Mouse (Mus musculus) heart, embryonic 10.5 days (tissue): Measurements from ENCODE around the gene Klf16. TPM values are rescaled to one million over a fixed set of nuclear protein-coding genes. Genes with fewer than 3 reads are reported as not detected.

ENCODE experiments used
- DNase-seq: peaks from one replicate; pipeline ENCODE4 v3.0.0-alpha.2; 2017; ENCODE audit warnings: low spot score
- H3K27ac ChIP-seq: fragments of 300-500 bp; sonication (generic); 2 replicates; pipeline ENCODE4 v1.5.1; 2016; ENCODE audit warnings: mild to moderate bottlenecking
- H3K27me3 ChIP-seq: fragments of 300-500 bp; sonication (generic); 2 replicates; pipeline ENCODE4 v1.6.1; 2016; ENCODE audit warnings: mild to moderate bottlenecking; ENCODE audit not compliant: poor library complexity, insufficient read depth, severe bottlenecking
- H3K36me3 ChIP-seq: fragments of 300-500 bp; sonication (generic); 2 replicates; pipeline ENCODE4 v1.6.1; 2016; ENCODE audit warnings: mild to moderate bottlenecking, moderate library complexity
- H3K4me1 ChIP-seq: fragments of 300-500 bp; sonication (generic); 2 replicates; pipeline ENCODE4 v1.6.1; 2016; ENCODE audit warnings: mild to moderate bottlenecking
- H3K4me3 ChIP-seq: fragments of 300-500 bp; sonication (generic); 2 replicates; pipeline ENCODE4 v1.5.1; 2016; ENCODE audit warnings: mild to moderate bottlenecking, moderate library complexity
- H3K9me3 ChIP-seq: fragments of 300-500 bp; sonication (generic); 2 replicates; pipeline ENCODE4 v1.6.1; 2016; ENCODE audit warnings: mild to moderate bottlenecking, moderate library complexity
- WGBS: fragments of 180-500 bp; shearing (Covaris S2); methylation state at CpG from one replicate; pipeline ENCODE4 v1.1.7; 2016; 5-methylcytosine and 5-hydroxymethylcytosine counted together
- polyA plus RNA-seq: library from polyadenylated mRNA; unstranded; fragments of >200 nt; fragmentation: Nextera tagmentation; extraction: Ambion mirVana; gene quantifications from 2 replicates; pipeline ENCODE4 v1.2.1, GENCODE M21; 2016

The Klf16 gene
- polyA plus RNA-seq, 1 experiment from 2014 or later = 7.9 TPM

DNA sequence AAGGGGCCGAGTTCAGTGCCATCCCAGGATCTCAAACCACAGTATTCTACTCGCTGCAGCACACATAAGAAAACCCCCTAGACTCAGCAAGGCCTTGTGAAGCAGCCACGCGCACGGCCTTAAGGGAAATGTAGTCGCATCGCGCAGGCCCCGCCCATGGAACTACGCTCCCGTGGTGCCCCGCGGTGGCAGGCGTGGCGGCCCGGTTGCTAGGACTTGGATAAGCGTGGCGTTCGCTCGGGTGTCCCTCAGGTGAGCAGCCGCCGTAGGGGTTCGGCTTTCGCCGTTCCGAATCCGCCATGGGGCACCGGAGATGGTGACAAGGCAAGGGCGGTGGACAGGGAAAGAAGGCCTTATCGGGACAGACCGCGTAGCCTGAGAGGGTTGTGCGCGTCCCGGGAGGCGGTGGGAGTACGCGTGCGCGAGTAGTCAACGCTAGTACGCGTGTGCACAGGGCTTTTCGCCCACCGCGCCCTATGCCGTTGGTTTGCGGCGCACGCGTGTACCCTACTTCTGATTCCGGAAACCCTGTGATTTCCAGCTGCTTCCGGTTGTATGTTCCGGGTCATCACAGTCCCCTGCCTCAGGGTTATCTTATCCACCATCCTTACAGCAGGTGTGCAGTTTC, 25.7 kb upstream of the Klf16 start, which contains the start of the genes Scamp4 and Adat3:
Gene Scamp4 (plus strand): TSS at position 175 of the 628 bp plus-strand sequence.
Gene Adat3 (plus strand): TSS at position 183 of the 628 bp plus-strand sequence.
- no peaks in the 10 kb centered on the region for H3K9me3 ChIP-seq
- H3K27me3 ChIP-seq = no peaks in the 10 kb centered on the region
- peaks cover 32% of the 10 kb centered on the region for H3K4me1 ChIP-seq
- H3K4me3 ChIP-seq = peak within 1 kb of the TSS; percentile 89
- peak; percentile 98 for DNase-seq
- WGBS = under 1% methylated on average over 54 of the region's 54 CpGs
- H3K36me3 ChIP-seq = peaks cover 26% of the 10 kb centered on the region
- peak within 1 kb of the TSS; percentile 90 for H3K27ac ChIP-seq

DNA sequence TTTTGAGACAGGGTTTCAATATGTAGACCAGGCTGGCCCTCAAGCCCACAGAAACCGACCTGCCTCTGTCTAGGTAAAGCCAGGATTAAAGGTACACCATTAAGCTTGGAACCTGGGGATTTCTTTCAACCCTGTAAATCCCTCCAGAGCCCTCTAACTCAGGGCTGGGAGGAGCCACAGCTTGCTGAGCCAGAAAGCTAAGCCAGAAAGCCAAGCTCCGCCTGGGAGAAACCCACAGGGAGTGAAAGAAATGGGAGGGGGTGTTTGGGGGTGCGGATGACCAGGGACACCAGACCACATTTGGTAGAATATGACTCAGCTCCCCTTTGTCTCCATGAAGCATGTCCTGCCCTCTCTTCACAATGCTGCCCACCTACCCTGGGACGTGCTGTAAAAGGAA, 19.2 kb upstream of the Klf16 start:
- no peaks in the 10 kb centered on the region for H3K9me3 ChIP-seq
- WGBS = 43% methylated on average over 4 of the region's 4 CpGs
- DNase-seq = no peak
- no peak overlapping the region; the same call in 1 of the 2 replicates for H3K27ac ChIP-seq
- no peaks in the 10 kb centered on the region for H3K27me3 ChIP-seq
- no peaks in the 10 kb centered on the region for H3K36me3 ChIP-seq
- no peaks in the 10 kb centered on the region; the same call in 1 of the 2 replicates for H3K4me1 ChIP-seq
- no peak overlapping the region for H3K4me3 ChIP-seq

DNA sequence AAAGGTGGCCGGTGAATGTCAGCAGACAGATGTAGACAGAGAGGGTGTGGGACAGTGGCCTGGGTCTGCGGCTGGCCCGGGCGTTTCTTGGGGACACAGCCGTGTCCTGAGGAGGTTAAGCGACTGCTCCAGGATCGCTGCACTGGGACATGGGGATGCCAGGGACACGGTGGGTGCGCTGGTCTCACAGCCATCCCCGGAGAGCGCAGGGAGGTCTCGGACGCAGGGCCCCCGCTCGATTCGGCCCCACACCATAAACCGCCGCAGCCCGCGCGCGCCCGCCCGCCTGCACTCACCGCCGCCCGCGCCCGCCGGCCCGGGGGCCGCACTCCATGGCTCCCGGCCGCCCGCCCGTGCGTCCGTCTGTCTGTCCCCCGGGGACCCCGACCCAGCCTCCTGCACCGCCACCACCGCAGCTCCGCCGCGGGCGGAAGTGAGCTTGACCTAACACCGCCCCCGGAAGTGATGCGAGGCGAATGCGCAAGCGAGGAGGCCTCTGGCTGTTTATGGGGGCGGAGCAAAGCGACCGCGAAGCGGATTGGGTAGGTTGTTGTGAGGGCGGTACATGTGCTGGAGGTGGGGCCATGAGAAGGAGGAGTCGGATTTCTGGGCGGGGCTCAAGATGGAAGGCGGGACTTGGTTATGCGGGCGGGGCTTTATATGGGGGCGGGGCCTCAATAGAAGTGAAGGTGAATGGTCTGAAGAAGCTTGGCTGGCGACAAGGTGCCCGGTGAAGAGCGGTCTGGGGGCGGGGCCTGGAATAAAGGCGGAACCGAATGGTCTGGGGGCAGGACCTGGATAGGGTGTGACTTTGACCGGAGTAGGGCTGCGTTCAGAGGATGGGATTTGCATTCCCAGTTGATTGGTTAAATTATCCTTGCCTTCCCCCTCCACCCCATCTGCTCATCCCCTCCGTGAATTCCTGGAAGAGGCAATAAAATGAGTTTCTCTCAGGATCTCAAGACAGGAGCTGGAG, 13.0 kb upstream of the Klf16 start, which contains the start of gene Abhd17a:
Gene Abhd17a (minus strand): TSS at position 463 of the 976 bp plus-strand sequence.
- Histone ChIP-seq H3K4me1 (peaks cover 47% of the 10 kb centered on the region), H3K36me3 (peaks cover 18% of the 10 kb centered on the region), H3K27ac (peak within 1 kb of the TSS; percentile 94), H3K27me3 (no peaks in the 10 kb centered on the region), H3K9me3 (no peaks in the 10 kb centered on the region), H3K4me3 (peak within 1 kb of the TSS; percentile 99)
- 1% methylated on average over 65 of the region's 73 CpGs for WGBS
- peak; percentile 100 for DNase-seq

DNA sequence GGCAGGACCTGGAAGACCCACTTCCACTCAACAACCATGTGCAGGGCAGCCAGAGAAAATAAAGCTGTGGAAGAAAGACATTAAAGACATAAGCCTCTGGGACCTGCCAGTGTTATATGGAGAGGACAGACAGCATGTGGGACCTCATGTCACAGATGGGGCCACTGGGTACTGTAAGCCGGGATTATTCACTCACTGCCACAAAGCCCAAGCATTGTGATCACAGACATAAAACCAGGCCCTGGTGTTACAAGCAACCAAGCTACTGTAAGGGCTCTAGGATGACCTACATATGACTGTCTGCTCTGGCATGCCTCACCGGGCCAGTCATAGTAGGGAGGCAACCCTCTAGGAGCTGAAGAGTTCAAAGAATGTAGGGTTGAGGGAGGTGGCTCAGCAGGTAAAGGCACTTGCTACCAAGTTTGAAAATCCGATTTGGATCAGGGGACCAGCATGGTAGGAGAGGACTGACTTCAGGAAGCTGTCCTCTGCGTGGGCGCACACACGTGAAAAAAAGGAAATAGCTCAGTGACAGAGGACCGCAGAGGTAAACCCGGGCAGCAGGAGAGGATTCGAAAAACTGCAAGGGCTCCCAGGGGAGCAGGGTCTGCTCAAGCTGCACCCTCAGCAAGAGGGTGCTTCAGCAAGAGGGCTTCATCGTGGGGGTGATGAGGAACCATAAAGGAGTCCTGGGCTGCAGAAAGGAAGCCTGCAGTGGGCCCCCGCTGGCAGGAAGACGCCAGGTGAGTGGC, 12.2 kb upstream of the Klf16 start:
- Histone ChIP-seq H3K27me3 (no peaks in the 10 kb centered on the region), H3K4me1 (peaks cover 54% of the 10 kb centered on the region), H3K27ac (peak overlapping the region; percentile 94), H3K4me3 (peak overlapping the region; percentile 99), H3K36me3 (peaks cover 26% of the 10 kb centered on the region), H3K9me3 (no peaks in the 10 kb centered on the region)
- DNase-seq = no peak
- 13% methylated on average over 12 of the region's 12 CpGs for WGBS

GRCm38 (mm10) chr10:80587305-80587657, 10.2 kb upstream of the Klf16 start:
- peaks cover 43% of the 10 kb centered on the region for H3K36me3 ChIP-seq
- H3K9me3 ChIP-seq = no peaks in the 10 kb centered on the region
- H3K4me3 ChIP-seq = peak overlapping the region; percentile 35
- no peak for DNase-seq
- peaks cover 65% of the 10 kb centered on the region for H3K4me1 ChIP-seq
- 58% methylated on average over 4 of the region's 4 CpGs for WGBS
- H3K27me3 ChIP-seq = no peaks in the 10 kb centered on the region
- peak overlapping the region; percentile 84 for H3K27ac ChIP-seq

DNA sequence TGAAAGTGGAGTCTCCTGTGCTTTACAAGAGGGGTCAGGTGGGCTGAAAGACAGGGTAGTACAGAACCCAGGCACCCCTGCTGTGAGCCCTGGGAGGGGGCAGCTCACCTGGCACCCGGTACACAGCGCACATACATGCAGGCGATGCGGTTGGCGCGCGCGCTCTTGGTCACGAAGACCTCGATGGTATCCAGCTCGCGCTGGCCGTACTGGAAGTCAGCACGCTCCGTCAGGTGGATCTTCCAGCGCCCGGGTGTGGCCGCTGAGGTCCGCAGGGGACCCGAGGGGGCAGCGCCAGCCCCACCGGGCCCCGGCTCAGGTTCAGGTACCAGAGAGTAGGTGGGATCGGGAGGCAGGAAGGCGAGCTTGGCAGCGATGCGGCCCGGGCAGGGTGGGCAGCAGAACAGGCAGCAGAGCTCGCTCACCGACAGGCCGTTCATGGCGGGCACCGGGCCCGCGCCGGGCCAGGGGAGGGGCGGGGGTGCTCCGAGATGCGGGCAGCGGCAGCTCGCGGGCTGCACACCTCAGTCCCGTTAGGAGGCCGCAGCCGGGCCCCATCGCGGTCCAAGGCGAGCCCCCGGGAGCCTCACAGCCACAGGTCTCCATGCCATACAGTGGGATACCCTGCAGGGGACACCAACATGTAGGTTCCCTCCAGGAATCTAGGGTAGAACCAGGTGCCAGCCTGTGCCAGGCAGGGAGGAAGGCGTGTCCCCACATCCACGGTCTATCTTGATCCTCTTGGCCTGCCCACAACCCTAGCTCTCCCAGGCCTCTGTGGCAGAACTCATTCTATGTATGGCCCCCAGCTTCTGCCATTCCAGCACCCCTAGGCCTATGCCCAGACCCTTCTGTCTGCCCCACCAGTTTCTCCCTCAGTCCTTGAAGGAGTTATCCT, 9.5 kb upstream of the Klf16 start:
- Histone ChIP-seq H3K4me3 (peak overlapping the region; percentile 35), H3K36me3 (peaks cover 47% of the 10 kb centered on the region), H3K9me3 (no peaks in the 10 kb centered on the region), H3K4me1 (peaks cover 65% of the 10 kb centered on the region), H3K27me3 (no peaks in the 10 kb centered on the region), H3K27ac (peak overlapping the region; percentile 84)
- DNase-seq = no peak
- WGBS = 93% methylated on average over 50 of the region's 51 CpGs

DNA sequence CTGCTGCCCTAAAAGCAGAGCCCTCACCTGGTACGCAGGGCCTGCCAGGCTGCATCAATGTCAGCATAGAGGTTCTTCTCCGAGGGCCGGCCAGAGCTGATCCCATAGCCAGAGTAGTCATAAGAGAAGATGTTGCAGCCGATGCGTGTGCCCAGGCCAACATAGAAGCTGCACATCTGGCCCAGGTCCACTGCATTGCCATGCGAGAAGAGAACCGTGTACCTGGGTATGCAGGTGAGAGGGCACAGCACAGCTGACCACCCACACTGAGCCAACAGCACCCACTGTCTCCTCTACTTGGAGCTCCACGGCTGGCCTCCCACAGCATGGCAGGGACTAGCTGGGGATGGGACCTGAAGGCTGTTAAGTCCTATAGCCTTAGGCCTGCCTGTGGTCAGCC, 8.5 kb upstream of the Klf16 start:
- WGBS = 92% methylated on average over 8 of the region's 8 CpGs
- H3K27me3 ChIP-seq = no peaks in the 10 kb centered on the region
- no peak overlapping the region; the same call in 1 of the 2 replicates for H3K4me3 ChIP-seq
- peaks cover 47% of the 10 kb centered on the region for H3K36me3 ChIP-seq
- peaks cover 63% of the 10 kb centered on the region for H3K4me1 ChIP-seq
- no peaks in the 10 kb centered on the region for H3K9me3 ChIP-seq
- peak overlapping the region; percentile 84; the same call in 1 of the 2 replicates for H3K27ac ChIP-seq
- no peak for DNase-seq

- Histone ChIP-seq H3K27ac (no peak overlapping the region; the same call in 1 of the 2 replicates), H3K4me1 (peaks cover 62% of the 10 kb centered on the region)
Observed at GRCm38 (mm10) chr10:80584642-80585552, 7.8 kb upstream of the Klf16 start.

GRCm38 (mm10) chr10:80584045-80584488, 6.9 kb upstream of the Klf16 start:
- no peaks in the 10 kb centered on the region for H3K9me3 ChIP-seq
- peaks cover 61% of the 10 kb centered on the region for H3K4me1 ChIP-seq
- no peak overlapping the region for H3K4me3 ChIP-seq
- H3K27me3 ChIP-seq = no peaks in the 10 kb centered on the region
- DNase-seq = no peak
- no peak overlapping the region for H3K27ac ChIP-seq
- 63% methylated on average over 12 of the region's 12 CpGs for WGBS
- H3K36me3 ChIP-seq = peaks cover 47% of the 10 kb centered on the region

More at GRCm38 (mm10) chr10:80584642-80585552, 7.8 kb upstream of the Klf16 start:
- 76% methylated on average over 12 of the region's 12 CpGs for WGBS
- no peaks in the 10 kb centered on the region for H3K9me3 ChIP-seq
- no peak for DNase-seq
- H3K4me3 ChIP-seq = no peak overlapping the region; the same call in 1 of the 2 replicates
- H3K27me3 ChIP-seq = no peaks in the 10 kb centered on the region
- peaks cover 47% of the 10 kb centered on the region for H3K36me3 ChIP-seq

- DNase-seq = no peak
- 88% methylated on average over 5 of the region's 5 CpGs for WGBS
- Histone ChIP-seq H3K4me3 (no peak overlapping the region), H3K4me1 (peaks cover 61% of the 10 kb centered on the region), H3K36me3 (peaks cover 47% of the 10 kb centered on the region), H3K27me3 (no peaks in the 10 kb centered on the region), H3K9me3 (no peaks in the 10 kb centered on the region), H3K27ac (no peak overlapping the region)
Observed at GRCm38 (mm10) chr10:80583047-80583446, 5.9 kb upstream of the Klf16 start.

DNA sequence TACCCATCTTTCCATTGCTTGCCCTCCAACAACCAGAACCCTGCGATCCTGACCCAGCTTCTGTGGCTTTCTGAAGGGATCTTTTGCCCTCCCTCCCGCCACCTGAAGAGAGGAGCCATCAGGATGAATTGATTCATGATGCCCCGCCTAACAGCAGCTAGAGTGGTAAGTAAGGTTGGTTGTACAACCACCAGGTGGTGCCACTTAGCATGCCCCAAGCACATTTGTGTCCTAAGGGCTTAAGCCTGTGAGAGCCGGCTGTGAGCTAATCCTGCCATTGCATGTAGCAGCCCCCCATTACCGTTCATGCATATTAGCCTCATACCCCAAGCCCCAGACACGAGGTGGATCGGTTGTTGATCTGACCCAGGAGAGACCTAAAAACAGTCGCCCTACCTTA, 1.8 kb upstream of the Klf16 start:
- Histone ChIP-seq H3K4me1 (peaks cover 62% of the 10 kb centered on the region), H3K4me3 (peak overlapping the region; percentile 88), H3K27ac (peak overlapping the region; percentile 92), H3K27me3 (no peaks in the 10 kb centered on the region), H3K9me3 (no peaks in the 10 kb centered on the region), H3K36me3 (peaks cover 17% of the 10 kb centered on the region)
- no peak for DNase-seq
- WGBS = 9% methylated on average over 8 of the region's 8 CpGs
